Mouse (Mus musculus): ENCODE results near the gene Tbc1d8. TPM values are rescaled to one million over a fixed set of nuclear protein-coding genes. Genes with fewer than 3 reads are reported as not detected.

Gene Tbc1d8
- polyA plus RNA-seq, 1 experiment from 2014 or later, result 10.0 TPM

- Histone ChIP-seq H3K4me1 (peaks cover 13% of the 10 kb centered on the region), H3K9me3 (no peaks in the 10 kb centered on the region), H3K27ac (no peak overlapping the region), H3K4me3 (no peak overlapping the region), H3K27me3 (no peaks in the 10 kb centered on the region), H3K9ac (no peak overlapping the region), H3K36me3 (no peaks in the 10 kb centered on the region), H3K4me2 (no peak overlapping the region)
- no peak for ATAC-seq (ENCODE audit: insufficient number of reproducible peaks, insufficient read depth, low FRiP score, low TSS enrichment, low read depth)
- WGBS, result 64% methylated on average over 5 of the region's 5 CpGs
Measured at GRCm38 (mm10) chr1:39456421-39456853, 22.1 kb downstream of the Tbc1d8 start.

GRCm38 (mm10) chr1:39455350-39456023, 23.1 kb downstream of the Tbc1d8 start:
- WGBS, result 80% methylated on average over 23 of the region's 23 CpGs
- H3K9ac ChIP-seq, result no peak overlapping the region
- no peak overlapping the region for H3K4me2 ChIP-seq
- H3K36me3 ChIP-seq, result no peaks in the 10 kb centered on the region
- no peak overlapping the region for H3K4me3 ChIP-seq
- no peak overlapping the region; the same call in 1 of the 2 replicates for H3K27ac ChIP-seq
- ATAC-seq (ENCODE audit: insufficient number of reproducible peaks, insufficient read depth, low FRiP score, low TSS enrichment, low read depth), result no peak; the same call in 1 of the 2 replicates
- H3K27me3 ChIP-seq, result no peaks in the 10 kb centered on the region
- no peaks in the 10 kb centered on the region for H3K9me3 ChIP-seq
- H3K4me1 ChIP-seq, result peaks cover 19% of the 10 kb centered on the region

DNA sequence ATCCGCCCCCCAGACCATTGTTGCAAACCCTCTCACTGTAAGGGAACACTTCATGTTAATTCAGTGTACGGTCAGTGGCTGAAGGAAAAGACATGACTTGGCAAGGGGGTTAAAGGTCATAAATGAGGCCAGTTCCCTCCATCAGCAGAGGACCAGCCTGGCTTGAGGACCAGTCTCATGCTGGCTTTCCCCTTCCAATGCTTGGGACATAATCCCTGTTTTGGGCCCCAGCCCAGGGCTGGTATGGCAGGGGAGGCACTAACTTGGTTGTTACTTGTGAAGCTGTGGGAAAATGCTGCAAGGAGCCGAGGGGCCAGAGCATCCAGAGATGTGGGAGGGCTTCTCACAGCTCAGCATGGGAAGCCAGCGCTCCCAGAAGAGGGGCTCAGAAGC, 23.8 kb downstream of the Tbc1d8 start:
- Histone ChIP-seq H3K9ac (no peak overlapping the region), H3K9me3 (no peaks in the 10 kb centered on the region), H3K4me2 (no peak overlapping the region), H3K27ac (no peak overlapping the region; the same call in 1 of the 2 replicates), H3K36me3 (no peaks in the 10 kb centered on the region), H3K27me3 (no peaks in the 10 kb centered on the region), H3K4me1 (peaks cover 25% of the 10 kb centered on the region), H3K4me3 (no peak overlapping the region)
- WGBS, result 70% methylated on average over 4 of the region's 4 CpGs
- no peak for ATAC-seq (ENCODE audit: insufficient number of reproducible peaks, insufficient read depth, low FRiP score, low TSS enrichment, low read depth)

GRCm38 (mm10) chr1:39454108-39454782, 24.3 kb downstream of the Tbc1d8 start:
- Histone ChIP-seq H3K9me3 (no peaks in the 10 kb centered on the region), H3K4me2 (no peak overlapping the region), H3K4me3 (no peak overlapping the region), H3K27me3 (no peaks in the 10 kb centered on the region), H3K27ac (no peak overlapping the region), H3K4me1 (peaks cover 30% of the 10 kb centered on the region), H3K36me3 (no peaks in the 10 kb centered on the region), H3K9ac (no peak overlapping the region)
- no peak for ATAC-seq (ENCODE audit: insufficient number of reproducible peaks, insufficient read depth, low FRiP score, low TSS enrichment, low read depth)
- WGBS, result 75% methylated on average over 9 of the region's 9 CpGs

- no peak for ATAC-seq (ENCODE audit: insufficient number of reproducible peaks, insufficient read depth, low FRiP score, low TSS enrichment, low read depth)
- H3K9me3 ChIP-seq, result no peaks in the 10 kb centered on the region
- H3K4me1 ChIP-seq, result peaks cover 30% of the 10 kb centered on the region
- no peaks in the 10 kb centered on the region for H3K27me3 ChIP-seq
- no peak overlapping the region for H3K27ac ChIP-seq
- no peak overlapping the region for H3K9ac ChIP-seq
- H3K4me2 ChIP-seq, result no peak overlapping the region
- WGBS, result 80% methylated on average over 4 of the region's 4 CpGs
- no peak overlapping the region for H3K4me3 ChIP-seq
- no peaks in the 10 kb centered on the region for H3K36me3 ChIP-seq
Measured at GRCm38 (mm10) chr1:39452203-39452602, 26.4 kb downstream of the Tbc1d8 start.

DNA sequence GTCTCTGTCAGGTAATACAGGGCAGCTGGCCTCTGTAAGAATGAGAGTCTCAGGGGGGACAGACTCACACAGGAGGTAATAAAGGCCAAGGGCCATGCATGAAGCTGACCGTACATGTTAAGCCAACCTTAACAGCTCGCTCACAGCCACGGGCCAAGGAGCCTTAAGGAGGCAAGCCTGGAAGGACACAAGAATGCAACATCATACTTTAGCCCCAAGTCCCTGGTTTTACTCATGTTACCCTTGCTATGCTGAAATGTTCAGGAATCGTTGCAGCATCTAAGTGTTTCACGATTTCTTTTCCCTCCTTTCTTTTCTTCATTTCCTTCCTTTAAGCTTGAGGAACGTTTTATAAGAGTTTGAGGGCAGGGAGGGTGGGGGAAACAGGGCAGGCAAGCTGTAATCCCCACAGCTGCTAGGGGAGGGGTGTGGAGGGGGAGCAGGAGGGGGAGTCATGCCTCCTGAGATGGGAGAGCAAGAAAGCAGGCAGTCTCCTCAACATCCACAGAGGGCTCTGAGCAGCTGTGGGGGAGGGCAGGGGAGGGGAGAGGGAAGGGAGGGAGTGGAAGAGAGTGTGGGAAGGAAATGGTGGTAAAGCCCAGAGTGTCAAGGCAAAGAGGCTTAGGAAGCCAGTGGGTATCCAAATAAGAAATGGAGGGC, 28.4 kb downstream of the Tbc1d8 start:
- ATAC-seq (ENCODE audit: insufficient number of reproducible peaks, insufficient read depth, low FRiP score, low TSS enrichment, low read depth), result no peak
- no peak overlapping the region for H3K9ac ChIP-seq
- peak overlapping the region; percentile 41 for H3K27ac ChIP-seq
- no peak overlapping the region for H3K4me3 ChIP-seq
- no peaks in the 10 kb centered on the region for H3K9me3 ChIP-seq
- 47% methylated on average over 6 of the region's 6 CpGs for WGBS
- no peak overlapping the region for H3K4me2 ChIP-seq
- H3K27me3 ChIP-seq, result no peaks in the 10 kb centered on the region
- peaks cover 37% of the 10 kb centered on the region for H3K4me1 ChIP-seq
- no peaks in the 10 kb centered on the region for H3K36me3 ChIP-seq

DNA sequence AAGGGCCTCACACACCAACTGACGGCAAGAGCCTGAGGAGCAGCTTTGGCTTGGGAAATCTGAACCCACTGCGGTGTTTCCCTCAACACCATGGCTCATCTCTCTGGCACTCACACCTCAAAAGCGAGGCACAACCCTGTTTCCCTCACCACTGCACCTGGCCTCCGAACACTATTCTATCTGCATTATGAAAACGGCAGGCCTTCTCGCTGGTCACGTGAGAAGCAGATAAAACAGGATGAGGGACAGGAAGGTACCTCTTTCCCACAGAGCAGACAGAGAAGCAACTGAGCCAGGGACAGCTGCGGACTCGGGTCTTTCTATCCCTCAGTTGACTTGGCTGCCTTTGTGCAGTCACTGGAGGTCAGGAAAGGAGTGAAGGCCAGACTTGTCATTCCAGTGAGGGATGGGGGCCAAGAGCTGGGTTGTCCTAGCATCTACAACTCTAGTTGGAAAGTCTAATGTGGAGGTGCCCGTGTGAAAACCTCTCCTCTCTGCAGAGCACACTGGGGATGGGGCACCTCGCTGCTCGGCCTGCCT, 29.2 kb downstream of the Tbc1d8 start:
- Histone ChIP-seq H3K9me3 (no peaks in the 10 kb centered on the region), H3K9ac (no peak overlapping the region), H3K27ac (no peak overlapping the region), H3K27me3 (no peaks in the 10 kb centered on the region), H3K4me2 (no peak overlapping the region), H3K4me1 (peaks cover 36% of the 10 kb centered on the region), H3K36me3 (no peaks in the 10 kb centered on the region), H3K4me3 (no peak overlapping the region)
- no peak for ATAC-seq (ENCODE audit: insufficient number of reproducible peaks, insufficient read depth, low FRiP score, low TSS enrichment, low read depth)
- 85% methylated on average over 12 of the region's 12 CpGs for WGBS

DNA sequence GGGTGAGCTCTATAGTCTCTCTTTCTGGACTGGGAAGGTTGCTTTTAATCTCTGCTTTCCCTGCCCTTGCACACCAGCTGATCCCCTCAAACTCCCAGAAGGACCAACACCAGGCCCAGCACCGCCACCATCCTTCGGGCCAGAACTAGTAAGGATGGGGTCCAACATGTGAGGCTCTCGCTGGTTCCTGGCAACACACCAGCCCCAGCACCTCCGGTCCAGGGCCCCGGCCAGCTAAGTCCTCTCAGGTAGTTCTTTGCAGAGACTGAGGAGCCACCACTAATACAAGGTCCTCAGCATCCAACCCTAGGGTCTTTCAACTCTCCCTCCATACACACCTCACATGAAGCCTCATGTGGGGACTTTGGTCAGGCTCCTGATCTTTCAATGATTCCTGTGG, 29.7 kb downstream of the Tbc1d8 start:
- ATAC-seq (ENCODE audit: insufficient number of reproducible peaks, insufficient read depth, low FRiP score, low TSS enrichment, low read depth), result no peak
- H3K27me3 ChIP-seq, result no peaks in the 10 kb centered on the region
- no peak overlapping the region for H3K4me3 ChIP-seq
- no peaks in the 10 kb centered on the region for H3K9me3 ChIP-seq
- H3K27ac ChIP-seq, result no peak overlapping the region
- H3K9ac ChIP-seq, result no peak overlapping the region
- no peak overlapping the region for H3K4me2 ChIP-seq
- H3K36me3 ChIP-seq, result no peaks in the 10 kb centered on the region
- 95% methylated on average over 5 of the region's 5 CpGs for WGBS
- H3K4me1 ChIP-seq, result peaks cover 41% of the 10 kb centered on the region

DNA sequence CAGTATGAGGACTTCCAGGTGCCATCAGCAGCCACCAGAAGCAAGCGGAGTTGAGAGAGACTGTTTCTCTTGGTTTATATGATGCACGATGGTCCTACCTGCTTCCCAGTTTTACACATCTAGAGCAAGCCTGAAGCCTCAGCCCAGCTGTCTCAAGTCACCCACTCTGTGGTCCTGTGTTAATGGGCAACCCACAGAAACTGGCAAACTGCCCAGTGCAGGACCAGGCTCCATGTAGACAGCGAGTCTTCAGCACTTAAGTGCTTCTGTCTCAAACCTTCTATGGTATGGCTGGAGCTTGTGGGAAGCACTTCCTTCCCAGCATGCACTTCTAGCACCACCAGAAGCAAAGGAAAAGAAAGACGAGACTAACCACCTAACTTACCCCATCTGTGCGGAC, 30.3 kb downstream of the Tbc1d8 start:
- Histone ChIP-seq H3K4me3 (no peak overlapping the region), H3K36me3 (no peaks in the 10 kb centered on the region), H3K9me3 (no peaks in the 10 kb centered on the region), H3K9ac (no peak overlapping the region), H3K27me3 (no peaks in the 10 kb centered on the region), H3K4me1 (peaks cover 46% of the 10 kb centered on the region), H3K4me2 (no peak overlapping the region), H3K27ac (no peak overlapping the region)
- WGBS, result 77% methylated on average over 5 of the region's 5 CpGs
- no peak for ATAC-seq (ENCODE audit: insufficient number of reproducible peaks, insufficient read depth, low FRiP score, low TSS enrichment, low read depth)

GRCm38 (mm10) chr1:39446178-39446577, 32.4 kb downstream of the Tbc1d8 start:
- WGBS, result 72% methylated on average over 5 of the region's 5 CpGs
- Histone ChIP-seq H3K27me3 (no peaks in the 10 kb centered on the region), H3K9ac (no peak overlapping the region), H3K4me3 (no peak overlapping the region), H3K9me3 (no peaks in the 10 kb centered on the region), H3K4me2 (no peak overlapping the region), H3K27ac (peak overlapping the region; percentile 57), H3K4me1 (peaks cover 54% of the 10 kb centered on the region), H3K36me3 (no peaks in the 10 kb centered on the region)
- no peak for ATAC-seq (ENCODE audit: insufficient number of reproducible peaks, insufficient read depth, low FRiP score, low TSS enrichment, low read depth)

- H3K4me3 ChIP-seq, result no peak overlapping the region
- no peak for ATAC-seq (ENCODE audit: insufficient number of reproducible peaks, insufficient read depth, low FRiP score, low TSS enrichment, low read depth)
- H3K9me3 ChIP-seq, result no peaks in the 10 kb centered on the region
- H3K4me2 ChIP-seq, result no peak overlapping the region
- H3K27me3 ChIP-seq, result no peaks in the 10 kb centered on the region
- peaks cover 49% of the 10 kb centered on the region for H3K4me1 ChIP-seq
- no peaks in the 10 kb centered on the region for H3K36me3 ChIP-seq
- H3K9ac ChIP-seq, result no peak overlapping the region
- 67% methylated on average over 20 of the region's 20 CpGs for WGBS
- peak overlapping the region; percentile 74 for H3K27ac ChIP-seq
Measured at GRCm38 (mm10) chr1:39445303-39446050, 33.1 kb downstream of the Tbc1d8 start.
